Mouse (Mus musculus) brown adipose tissue, adult 24 weeks (tissue): ENCODE data around the gene Ddx11. TPM values are rescaled to one million over a fixed set of nuclear protein-coding genes. Genes with fewer than 3 reads are reported as not detected.
"Not testable (repeated sequence)": the region's sequence is repeated elsewhere in the genome, so short reads cannot be mapped to it uniquely, and the experiment has no call there.

ENCODE experiments used
- H3K27ac ChIP-seq: fragments of 200-500 bp; replicated peaks from 2 replicates; pipeline ENCODE4 v1.5.1; 2012; ENCODE audit warnings: low read depth, mild to moderate bottlenecking, low read length
- H3K4me1 ChIP-seq: fragments of 200-500 bp; 2 replicates; pipeline ENCODE4 v1.6.1; 2012; ENCODE audit warnings: low read length, mixed read lengths; ENCODE audit not compliant: control insufficient read depth, insufficient read depth, insufficient read length
- H3K4me3 ChIP-seq: fragments of 200-500 bp; 2 replicates; pipeline ENCODE4 v1.5.1; 2012; ENCODE audit warnings: low read depth, mild to moderate bottlenecking, low read length, moderate library complexity; ENCODE audit not compliant: insufficient read depth
- polyA plus RNA-seq: library from polyadenylated mRNA; stranded (reverse); fragments of >200 nt; gene quantifications from 2 replicates; pipeline ENCODE4 v1.2.4, GENCODE M21; 2012; ENCODE audit not compliant: missing spikeins, insufficient read depth, insufficient read length

Ddx11 gene
- polyA plus RNA-seq, 1 experiment, result 0.71 TPM

DNA sequence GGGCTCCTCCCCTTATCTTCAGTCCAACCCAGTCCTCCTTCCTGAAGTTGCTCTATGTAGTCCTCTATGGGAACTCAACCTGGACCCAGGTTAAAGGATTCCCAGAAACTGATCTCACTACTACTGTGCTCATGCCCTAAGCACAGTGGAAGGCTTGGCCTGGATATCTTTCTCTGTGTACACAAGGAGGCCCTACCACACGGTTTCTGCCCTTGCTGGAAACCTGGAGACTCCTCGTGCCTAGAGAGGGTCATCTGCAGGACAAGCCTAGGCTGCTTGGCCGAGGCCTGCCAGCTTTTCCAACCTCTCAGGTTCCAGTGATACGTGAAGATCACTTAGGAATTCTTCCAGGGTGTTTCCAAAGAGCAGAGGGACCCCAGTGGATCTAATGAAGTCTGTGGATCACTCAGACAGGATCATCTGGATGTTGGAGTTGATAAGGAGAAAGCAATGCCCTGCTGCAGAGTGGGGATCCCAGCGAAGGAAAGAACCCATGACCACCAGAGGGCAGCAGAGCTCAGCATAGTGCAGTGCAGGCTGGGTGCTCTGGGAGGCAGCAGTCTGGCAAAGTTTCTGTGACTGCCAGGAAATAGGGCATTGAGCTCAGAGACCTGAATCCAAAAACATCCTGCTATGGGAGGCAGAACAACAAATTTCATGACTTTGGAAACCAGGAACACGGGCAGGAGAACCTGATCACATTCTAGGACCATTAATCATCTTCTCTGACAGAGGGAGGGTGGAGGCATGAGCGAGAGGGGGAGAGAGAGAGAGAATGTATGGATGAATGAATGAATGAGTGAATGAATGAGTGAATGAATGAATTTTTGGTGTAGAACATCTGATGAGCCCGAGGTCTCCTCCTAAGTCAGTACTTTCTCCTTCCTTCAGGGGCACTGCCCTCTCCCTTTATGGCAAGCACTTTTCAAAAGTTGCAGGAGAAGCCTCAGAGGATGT, 29.7 kb downstream of the Ddx11 start:
- H3K4me1 ChIP-seq, H3K4me3 ChIP-seq, H3K27ac ChIP-seq: not testable (repeated sequence)

DNA sequence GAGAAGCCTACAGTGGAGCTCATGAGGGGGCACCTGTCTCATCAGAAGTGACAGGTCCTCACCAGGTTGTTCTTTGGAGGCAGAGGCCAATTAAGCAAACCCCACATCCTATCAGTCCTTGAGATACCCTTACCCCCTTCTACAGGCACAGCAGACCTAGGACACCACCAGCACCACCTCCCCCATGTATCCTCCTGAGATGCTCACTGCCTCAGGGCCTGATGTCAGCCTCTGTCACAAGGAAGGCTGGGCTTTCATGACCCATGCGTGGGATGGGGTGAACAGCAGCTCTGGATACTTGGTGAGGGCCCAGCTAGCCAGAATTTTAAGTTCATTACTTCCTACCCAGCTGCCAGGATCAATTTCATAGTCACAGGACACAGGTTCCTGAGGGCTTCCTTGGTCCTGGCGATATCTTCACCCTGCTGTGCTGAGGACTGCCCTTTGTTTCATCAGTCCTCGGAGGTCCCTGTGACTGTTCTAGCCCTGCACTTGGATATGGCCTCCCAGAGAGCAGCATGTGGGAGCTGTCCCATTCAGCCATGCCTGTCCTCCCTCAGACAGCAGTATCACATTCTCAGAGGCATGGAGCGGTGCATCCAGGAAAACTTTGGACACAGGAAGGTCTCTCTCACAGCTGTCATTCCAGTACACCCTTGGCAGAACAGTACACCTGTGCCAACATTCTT, 30.6 kb downstream of the Ddx11 start:
- not testable (repeated sequence) for H3K27ac ChIP-seq, H3K4me3 ChIP-seq, H3K4me1 ChIP-seq

- H3K4me1 ChIP-seq, result no peaks in the 10 kb centered on the region
- H3K4me3 ChIP-seq, result no peak overlapping the region
- H3K27ac ChIP-seq, result no peak overlapping the region
Observed at GRCm38 (mm10) chr17:66154876-66155275, 31.6 kb downstream of the Ddx11 start.

- no peak overlapping the region for H3K27ac ChIP-seq
- no peak overlapping the region for H3K4me3 ChIP-seq
- no peaks in the 10 kb centered on the region for H3K4me1 ChIP-seq
Observed at GRCm38 (mm10) chr17:66158271-66158670, 35.0 kb downstream of the Ddx11 start.

DNA sequence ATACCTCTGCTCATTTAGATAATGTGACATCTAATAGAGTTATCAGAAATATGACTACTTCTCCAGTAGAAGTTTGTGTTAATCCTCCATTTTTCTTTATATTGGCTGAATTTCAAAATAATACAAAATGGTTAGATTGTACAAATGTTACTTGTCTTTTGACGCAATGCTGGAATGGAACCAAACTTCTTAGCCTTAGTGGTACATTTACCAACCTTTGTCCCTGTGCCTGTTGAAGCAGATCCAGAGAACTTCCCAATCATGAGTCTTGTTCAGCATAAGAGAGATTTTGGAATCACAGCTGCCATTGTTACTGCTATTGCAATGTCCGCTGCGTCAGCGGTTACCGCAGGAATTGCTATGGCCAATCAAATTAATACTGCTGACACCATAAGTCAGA, 43.8 kb downstream of the Ddx11 start:
- not testable (repeated sequence) for H3K27ac ChIP-seq, H3K4me3 ChIP-seq

GRCm38 (mm10) chr17:66170971-66171370, 47.7 kb downstream of the Ddx11 start:
- H3K4me1 ChIP-seq, H3K4me3 ChIP-seq, H3K27ac ChIP-seq: not testable (repeated sequence)

More for the DNA sequence above, 43.8 kb downstream of the Ddx11 start:
- H3K4me1 ChIP-seq, result not testable (repeated sequence)

- Histone ChIP-seq H3K27ac (no peak overlapping the region), H3K4me1 (no peaks in the 10 kb centered on the region)
Observed at GRCm38 (mm10) chr17:66190577-66190976, 67.3 kb downstream of the Ddx11 start.

DNA sequence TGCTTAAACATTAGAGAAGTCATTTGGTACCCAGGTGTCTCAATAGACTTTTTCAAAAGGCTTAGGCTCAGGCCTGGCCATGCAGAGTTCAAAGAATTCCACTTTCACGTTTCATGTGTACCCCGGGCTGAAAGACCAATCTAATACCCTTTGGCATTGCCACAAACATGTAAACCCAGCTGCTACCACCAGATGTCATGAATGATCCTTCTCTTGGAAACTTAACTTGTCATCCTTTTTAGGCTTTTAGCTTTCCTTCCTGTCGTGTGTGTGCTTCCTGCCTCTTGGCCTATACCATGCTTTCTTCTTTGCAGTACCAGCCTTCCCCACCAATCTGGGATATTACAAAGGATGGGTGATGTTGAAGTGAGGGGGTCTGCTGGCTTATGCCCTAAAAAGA, 73.7 kb downstream of the Ddx11 start:
- no peaks in the 10 kb centered on the region for H3K4me1 ChIP-seq
- no peak overlapping the region for H3K4me3 ChIP-seq

More at GRCm38 (mm10) chr17:66190577-66190976, 67.3 kb downstream of the Ddx11 start:
- H3K4me3 ChIP-seq, result no peak overlapping the region

More for the DNA sequence above, 73.7 kb downstream of the Ddx11 start:
- H3K27ac ChIP-seq, result no peak overlapping the region

Other genes with a start within 250 kb of the Ddx11 start
- 21.4 and 21.8 TPM in 2 replicates for gene Ralbp1, start 237.7 kb upstream of the Ddx11 start, polyA plus RNA-seq
- 21.0 and 29.1 TPM in 2 replicates for gene Twsg1, start 172.3 kb upstream of the Ddx11 start, polyA plus RNA-seq
- gene Ankrd12, start 46.4 kb upstream of the Ddx11 start, polyA plus RNA-seq, result 10.0 and 10.5 TPM in 2 replicates
- gene Ndufv2, start 22.0 kb upstream of the Ddx11 start, polyA plus RNA-seq, result 2,020 and 2,029 TPM in 2 replicates
- 12.1 and 15.1 TPM in 2 replicates for gene Washc1, start 12.0 kb upstream of the Ddx11 start, polyA plus RNA-seq